9 mouse cellular contexts compared by ENCODE assay signal in genomic region chr4:148908214-148908681, GRCm38 (mm10).
DNase-seq lines count a peak whose midpoint lies in the region; ATAC-seq and TF ChIP-seq lines count a peak whose summit lies in the region.
"Had no signal": no experiment of that assay in that cellular context is flagged by ENCODE, and none has a peak within 500 bp of the region (broad histone marks: within the 10 kb centered on the region; RNA-seq: fewer than 3 reads in every experiment).

No protein-coding gene starts in this region.

- peak; percentile 72 for TF ChIP-seq CTCF in gastrocnemius, adult 2 months (IDR thresholded peaks at IDR 0.05)
- peak; percentile 74 for TF ChIP-seq CTCF in kidney, postnatal 0 days (IDR thresholded peaks at IDR 0.05; ENCODE audit: low read depth)

- intact Hi-C loops in gastrocnemius, adult 2 months (cut with DNase I), result no loop called here

- no peak overlapping the region for H3K4me3 ChIP-seq in gastrocnemius, adult 2 months
- H3K4me3 ChIP-seq in kidney, postnatal 0 days (replicated peaks; ENCODE audit: low read depth, low read length), result no peak overlapping the region

- no peaks in the 10 kb centered on the region for H3K9me3 ChIP-seq in kidney, postnatal 0 days (replicated peaks; ENCODE audit: low read length)

- no peaks in the 10 kb centered on the region for H3K36me3 ChIP-seq in kidney, postnatal 0 days (ENCODE audit: insufficient read depth, low read length)

- peak overlapping the region; percentile 1; the same call in 1 of the 2 replicates for H3K9ac ChIP-seq in kidney, postnatal 0 days (ENCODE audit: low read depth, low read length)

- H3K27ac ChIP-seq in gastrocnemius, adult 2 months, result peak overlapping the region; percentile 59; the same call in 1 of the 2 replicates
- H3K27ac ChIP-seq in kidney, postnatal 0 days, result peak overlapping the region; percentile 94

- WGBS in kidney, postnatal 0 days, result 23% methylated on average over 11 of the region's 11 CpGs

- no peak for DNase-seq in gastrocnemius, adult 2 months
- no peak for DNase-seq in gastrocnemius, postnatal 25 days
- DNase-seq in thymus, postnatal 0 days (ENCODE audit: low spot score), result peak; percentile 15
- DNase-seq in thymus, postnatal 10 days (ENCODE audit: low spot score in 2 of 2), result no peak
- DNase-seq in kidney, postnatal 0 days (ENCODE audit: low spot score), result peak; percentile 64
- DNase-seq in spleen, postnatal 36 days (ENCODE audit: low spot score in 2 of 2), result no peak
- no peak for DNase-seq in cerebellum, adult 9-11 months

- no peak overlapping the region for H3K4me2 ChIP-seq in kidney, postnatal 0 days (ENCODE audit: low read length)

- H3K4me1 ChIP-seq in kidney, postnatal 0 days (replicated peaks; ENCODE audit: insufficient read depth, low read length), result peaks cover 67% of the 10 kb centered on the region

- no peaks in the 10 kb centered on the region for H3K27me3 ChIP-seq in kidney, postnatal 0 days (ENCODE audit: insufficient read depth, low read length)

- ATAC-seq in kidney, postnatal 0 days (replicated peaks; ENCODE audit: low FRiP score, low read depth), result peak; percentile 88
- no peak for ATAC-seq in erythroblast, adult 5-6 weeks (replicated peaks; ENCODE audit: low FRiP score, poor library complexity, severe bottlenecking)
- ATAC-seq: inflammation-experienced regulatory T-cells, adult 6 months had no signal

Comparison
In these comparisons a context has a peak if more than half of its experiments do, and no peak if none do; other contexts are left out.
1. DNase-seq: peak in thymus, postnatal 0 days (single experiment) and kidney, postnatal 0 days (single experiment); none in gastrocnemius, adult 2 months (single experiment), gastrocnemius, postnatal 25 days (single experiment), thymus, postnatal 10 days (0 of 2), spleen, postnatal 36 days (0 of 2) and cerebellum, adult 9-11 months (single experiment).